Mouse (Mus musculus) embryo, embryonic 11 days (tissue): ENCODE measurements around the gene Scgb2b12.
"Not testable (repeated sequence)": the region's sequence is repeated elsewhere in the genome, so short reads cannot be mapped to it uniquely, and the experiment has no call there.

Experiments used
- DNase-seq: peaks from one replicate; pipeline ENCODE4 v3.0.0-alpha.2; 2015

The Scgb2b12 gene

GRCm38 (mm10) chr7:32327145-32327544, at the start of gene Scgb2b12:
Scgb2b12 (minus strand) TSS chr7:32327245.
- not testable (repeated sequence) for DNase-seq

- not testable (repeated sequence) for DNase-seq
Measured at GRCm38 (mm10) chr7:32333882-32334281, 6.8 kb upstream of the Scgb2b12 start, which contains the start of gene Scgb1b12. Scgb1b12 (plus strand) TSS chr7:32334182.
